Mouse (Mus musculus): ENCODE data around the gene Rplp0. TPM values are rescaled to one million over a fixed set of nuclear protein-coding genes. Genes with fewer than 3 reads are reported as not detected.

The Rplp0 gene
- polyA plus RNA-seq, 2 experiments from 2014 or later, result 4,414 to 4,537 TPM

- no peak for ATAC-seq
Measured at GRCm38 (mm10) chr5:115586166-115586565, 26.9 kb downstream of the Rplp0 start.

- no peak for ATAC-seq
Measured at GRCm38 (mm10) chr5:115586780-115587179, 27.5 kb downstream of the Rplp0 start.

- no peak for ATAC-seq
Measured at GRCm38 (mm10) chr5:115591028-115591427, 31.8 kb downstream of the Rplp0 start.

- no peak for ATAC-seq
Measured at GRCm38 (mm10) chr5:115591506-115591905, 32.2 kb downstream of the Rplp0 start.

- no peak for ATAC-seq
Measured at GRCm38 (mm10) chr5:115603561-115603960, 44.3 kb downstream of the Rplp0 start.

- no peak for ATAC-seq
Measured at GRCm38 (mm10) chr5:115611566-115611965, 52.3 kb downstream of the Rplp0 start.

Other genes with a start within 250 kb of the Rplp0 start
- 10 to 100 TPM; 17.9 to 23.8 TPM for gene Srsf9, start 232.3 kb upstream of the Rplp0 start, polyA plus RNA-seq (2017; shearing (Covaris generic))
- gene Gatc, start 218.3 kb upstream of the Rplp0 start, polyA plus RNA-seq (2017; shearing (Covaris generic)), result 10 to 100 TPM; 11.3 to 12.0 TPM
- 10 to 100 TPM; 42.3 to 45.6 TPM for gene Triap1, start 218.2 kb upstream of the Rplp0 start, polyA plus RNA-seq (2017; shearing (Covaris generic))
- gene Cox6a1, start 210.5 kb upstream of the Rplp0 start, polyA plus RNA-seq (2017; shearing (Covaris generic)), result 100 to 1,000 TPM; 589 to 624 TPM
- not detected for gene Msi1, start 129.9 kb upstream of the Rplp0 start, polyA plus RNA-seq (2017; shearing (Covaris generic))
- gene Pla2g1b, start 93.2 kb upstream of the Rplp0 start, polyA plus RNA-seq (2017; shearing (Covaris generic)), result not detected
- gene Sirt4, start 74.7 kb upstream of the Rplp0 start, polyA plus RNA-seq (2017; shearing (Covaris generic)), result 10 to 100 TPM; 10.4 to 14.9 TPM
- 10 to 100 TPM; 14.5 to 21.0 TPM for gene Pxn, start 52.8 kb upstream of the Rplp0 start, polyA plus RNA-seq (2017; shearing (Covaris generic))
- 10 to 100 TPM; 22.2 to 30.6 TPM for gene Gcn1l1, start 5.8 kb downstream of the Rplp0 start, polyA plus RNA-seq (2017; shearing (Covaris generic))
- gene Rab35, start 72.4 kb downstream of the Rplp0 start, polyA plus RNA-seq (2017; shearing (Covaris generic)), result 1 to 10 TPM; 8.0 to 8.5 TPM
- 10 to 100 TPM; 11.5 to 13.5 TPM for gene Bicdl1, start 172.2 kb downstream of the Rplp0 start, polyA plus RNA-seq (2017; shearing (Covaris generic))